Mouse (Mus musculus) 416B (cell line): ENCODE measurements around the gene Grxcr1.
A peak's percentile ranks its signal among the peaks of the same experiment; 100 is the strongest.

Source experiments
- DNase-seq: peaks from one replicate; pipeline ENCODE4 v3.0.0; 2011; ENCODE audit warnings: low read depth

The Grxcr1 gene

DNA sequence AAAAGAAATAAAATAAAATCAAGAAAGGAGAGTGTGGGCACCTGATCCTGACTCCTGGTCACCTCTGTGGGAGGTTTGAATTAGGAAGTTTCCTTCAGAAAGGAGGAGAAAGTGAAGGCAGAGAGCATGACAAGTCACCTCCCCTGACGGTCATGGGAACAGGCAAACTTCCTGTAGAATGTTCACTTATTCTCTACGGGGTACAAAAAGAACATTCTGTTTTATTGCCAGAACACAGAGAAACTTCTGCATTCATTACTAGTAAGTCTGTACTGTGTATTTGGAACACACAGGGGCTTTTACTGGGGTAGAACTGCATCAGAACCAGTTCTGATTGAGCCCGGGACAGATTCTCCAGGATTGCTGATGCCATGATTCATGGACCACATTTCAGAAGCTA, 55.5 kb downstream of the Grxcr1 start:
- DNase-seq: no peak

DNA sequence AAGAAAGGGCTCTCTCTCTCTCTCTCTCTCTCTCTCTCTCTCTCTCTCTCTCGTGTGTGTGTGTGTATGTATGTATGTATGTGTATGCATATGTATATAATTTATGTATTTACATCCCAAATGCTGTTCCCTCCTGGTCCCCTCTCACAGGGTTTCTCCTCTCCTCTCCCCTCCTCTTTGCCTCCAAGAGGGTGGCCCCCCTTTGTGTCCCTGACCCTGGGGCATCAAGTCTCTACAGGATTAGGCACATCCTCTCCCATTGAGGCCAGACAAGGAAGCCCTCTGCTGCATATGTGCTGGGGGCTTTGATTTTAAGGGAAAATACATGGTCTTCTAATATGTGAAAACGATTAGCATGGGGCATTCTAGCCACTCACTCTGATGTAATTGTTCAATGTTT, 61.5 kb downstream of the Grxcr1 start:
- no peak for DNase-seq

DNA sequence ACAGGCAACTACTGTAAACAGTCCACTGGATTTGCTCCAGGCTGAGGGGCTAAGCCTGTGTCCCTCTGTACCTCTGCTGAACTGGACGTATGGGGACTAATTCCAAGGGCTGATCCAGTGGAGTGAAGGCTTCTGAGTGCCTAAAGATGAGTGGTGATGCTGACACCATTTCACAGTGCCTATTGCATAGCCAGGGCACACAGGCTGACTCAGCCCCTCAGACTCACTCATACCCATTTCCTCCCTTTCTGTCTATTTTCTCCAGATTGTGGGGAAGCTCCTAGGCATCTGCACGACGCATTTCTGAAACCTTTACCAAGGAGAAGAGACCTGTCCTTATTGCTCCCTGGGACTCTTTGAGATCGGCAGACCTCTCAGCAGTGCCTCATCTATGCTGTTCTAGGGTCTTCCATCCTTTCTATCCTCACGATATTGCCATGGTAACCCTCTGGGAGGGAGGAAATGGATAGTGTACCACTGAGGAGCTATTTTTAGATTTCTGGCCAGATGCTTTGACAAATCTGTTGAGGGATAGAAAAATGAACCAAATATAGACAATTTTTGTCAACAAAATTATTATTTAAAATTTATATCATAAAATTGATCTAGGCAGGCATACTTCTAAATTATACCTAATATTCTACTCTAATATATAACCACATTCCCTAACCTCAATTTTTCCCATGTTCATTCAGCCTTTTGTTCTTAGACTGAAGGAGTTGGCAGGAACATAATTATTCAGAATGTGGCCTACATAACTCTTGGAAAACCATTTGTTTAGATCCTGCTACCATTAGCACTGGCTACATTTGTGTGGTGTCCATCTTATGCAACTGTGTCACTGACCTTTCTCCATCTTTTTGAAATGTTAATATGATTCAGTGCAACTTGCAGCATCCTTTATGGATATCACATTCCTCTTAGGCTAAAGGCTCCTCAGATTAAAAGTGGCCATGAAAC, 66.3 kb downstream of the Grxcr1 start:
- no peak for DNase-seq

DNA sequence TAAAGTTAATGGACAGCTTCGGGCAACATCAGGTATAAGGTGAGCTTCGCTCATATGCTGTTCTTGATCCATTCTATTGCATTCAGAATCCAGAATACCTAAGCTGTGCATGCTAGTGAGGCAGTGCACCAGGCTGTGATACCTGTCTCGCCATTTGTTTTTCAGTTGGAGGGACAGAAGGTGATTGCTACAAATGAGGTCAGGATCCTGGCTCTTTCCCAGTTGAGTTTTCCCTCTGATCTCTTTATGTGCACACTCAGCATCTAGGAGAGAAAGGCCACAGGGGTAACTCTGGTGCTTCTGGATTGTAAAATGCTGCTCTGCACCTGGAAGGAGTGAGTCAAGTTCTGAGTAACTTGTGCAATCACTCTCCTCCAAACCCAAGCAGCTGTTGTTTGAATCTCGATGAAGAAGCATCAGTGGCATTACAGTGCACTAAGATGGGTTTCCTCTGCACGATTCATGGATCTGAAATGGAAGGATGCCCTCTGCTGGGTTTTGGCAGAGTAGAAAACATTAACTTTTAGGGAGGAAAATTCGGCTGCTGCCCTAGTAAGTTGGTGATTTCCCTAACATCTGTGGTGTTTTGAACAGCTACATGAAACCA, 80.9 kb downstream of the Grxcr1 start:
- peak; percentile 55 for DNase-seq

DNA sequence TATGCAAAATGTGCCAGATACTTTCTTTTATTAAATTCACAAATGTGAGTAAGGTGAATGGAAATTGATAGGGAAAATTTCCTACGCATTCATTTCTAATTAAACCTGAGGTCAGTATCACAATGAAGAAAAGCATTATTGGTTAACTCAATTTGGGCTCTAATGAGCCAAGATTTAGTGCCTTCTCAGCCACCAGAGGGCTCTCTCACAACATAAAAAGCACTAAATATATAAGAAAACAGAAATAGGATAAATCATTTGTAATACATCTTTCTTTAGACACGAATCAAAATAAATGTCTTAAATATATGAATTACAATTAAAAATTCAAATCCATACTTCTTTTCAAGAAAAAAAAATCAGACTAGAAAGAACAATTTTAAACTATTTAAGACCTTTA, 89.2 kb downstream of the Grxcr1 start:
- DNase-seq: peak; percentile 30

DNA sequence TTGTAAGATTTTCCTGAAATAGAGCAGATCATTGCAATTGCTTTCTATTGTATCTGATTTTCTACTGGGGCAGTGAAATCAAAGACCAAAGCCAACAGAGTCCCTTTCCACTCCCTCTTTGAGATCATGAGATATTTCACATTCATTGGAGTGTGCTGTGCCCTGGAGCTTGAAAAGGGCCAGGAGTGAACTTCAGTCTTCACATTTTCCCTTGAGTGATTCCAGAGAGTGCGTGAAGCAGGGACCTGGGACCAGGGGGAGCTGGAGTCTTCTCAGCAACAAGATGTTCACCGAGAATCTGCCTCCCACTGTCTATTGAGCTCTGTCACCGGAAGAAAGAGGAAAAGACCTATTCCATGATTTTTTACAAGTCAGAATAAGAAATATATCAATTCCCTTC, 91.2 kb downstream of the Grxcr1 start:
- no peak for DNase-seq

DNA sequence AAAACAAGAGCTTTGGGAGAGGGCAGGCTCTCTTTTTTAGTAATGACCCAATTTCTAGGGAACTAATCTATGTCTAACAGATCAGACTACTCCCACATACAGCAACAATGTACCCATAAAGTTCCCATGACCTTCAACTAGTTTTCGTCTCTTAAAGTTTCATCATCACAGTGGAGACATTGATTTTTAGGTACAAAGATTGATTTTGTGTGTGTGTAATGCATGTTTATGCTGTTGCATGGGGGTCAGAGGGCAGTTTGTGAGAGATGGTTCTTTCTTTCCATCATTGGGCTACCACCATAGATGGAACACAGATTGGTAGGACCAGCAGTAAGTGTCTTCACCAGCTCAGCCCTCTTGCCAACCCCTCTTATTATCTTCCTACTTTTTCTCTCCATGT, 93.8 kb downstream of the Grxcr1 start:
- no peak for DNase-seq

DNA sequence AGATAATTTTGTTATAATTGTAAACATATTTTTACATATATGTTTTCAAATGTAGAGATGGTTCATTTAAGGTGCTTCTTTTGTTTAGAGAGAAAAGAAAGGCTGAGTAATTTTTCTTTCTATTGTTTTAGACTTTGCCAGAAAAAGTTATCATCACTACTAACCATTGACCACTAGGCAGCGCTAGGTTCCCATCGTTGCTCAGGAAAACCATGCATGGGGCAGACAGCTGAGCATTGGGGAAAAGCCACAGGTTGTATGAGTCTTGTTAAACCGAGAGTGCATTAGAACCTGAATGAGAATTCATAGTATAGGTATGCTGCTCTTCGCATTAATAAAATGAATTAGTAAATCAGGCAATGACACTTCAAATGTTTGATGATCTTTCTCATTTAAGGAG, 96.8 kb downstream of the Grxcr1 start:
- peak; percentile 53 for DNase-seq

DNA sequence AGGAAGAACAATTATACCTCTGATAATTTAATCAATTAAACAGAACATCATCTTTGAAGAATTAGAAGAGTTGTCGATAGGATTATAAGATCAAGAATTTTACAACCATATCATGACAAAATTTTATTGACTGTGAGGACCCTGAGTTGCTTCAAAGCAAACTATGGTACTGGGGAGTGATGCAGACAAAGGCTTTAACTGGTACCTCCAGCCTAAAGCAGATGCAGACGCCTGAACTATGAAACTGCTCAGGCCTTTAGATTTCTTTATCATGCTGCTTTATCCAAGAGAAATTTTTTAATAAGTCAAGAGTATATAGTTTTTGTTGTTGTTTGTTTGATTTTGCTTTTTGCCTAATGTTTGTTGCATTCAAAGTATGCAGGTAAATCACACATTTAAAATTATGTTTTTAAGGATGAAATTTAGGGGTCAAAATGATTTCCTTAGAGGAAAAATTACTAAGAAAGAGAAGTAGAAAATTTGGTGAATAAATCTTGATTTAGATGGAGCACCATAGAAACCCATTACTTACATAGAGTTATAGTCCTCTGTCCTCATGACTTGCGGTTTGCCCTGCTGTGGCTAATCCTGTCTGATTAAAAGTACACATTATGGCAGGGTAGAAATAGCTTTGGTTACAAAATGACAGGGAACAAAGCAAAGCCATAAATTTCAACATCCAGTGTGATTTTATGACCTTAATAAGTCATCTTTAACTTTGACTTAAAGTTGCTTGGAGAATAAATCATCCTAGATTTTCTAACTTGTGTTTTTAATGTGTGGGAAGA, 97.4 kb downstream of the Grxcr1 start:
- no peak for DNase-seq

DNA sequence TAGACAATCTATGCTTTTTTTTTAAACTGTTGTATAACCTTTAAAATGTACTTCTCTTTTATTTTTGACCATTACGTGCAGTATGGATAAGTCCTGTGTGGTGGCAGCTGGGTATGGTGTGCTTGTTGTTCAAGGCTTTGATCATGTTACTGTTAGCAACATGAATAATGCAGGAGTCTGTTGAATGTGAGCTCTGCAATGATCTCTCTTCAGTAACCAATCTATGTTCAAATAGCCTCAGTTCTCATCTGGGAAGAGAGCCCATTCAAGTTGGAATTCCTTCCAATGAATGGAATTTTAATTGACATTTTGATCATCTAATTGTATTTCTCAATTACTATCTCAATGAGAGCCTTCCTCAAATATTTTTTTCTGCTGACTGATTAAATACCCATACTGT, 115.2 kb downstream of the Grxcr1 start:
- no peak for DNase-seq

DNA sequence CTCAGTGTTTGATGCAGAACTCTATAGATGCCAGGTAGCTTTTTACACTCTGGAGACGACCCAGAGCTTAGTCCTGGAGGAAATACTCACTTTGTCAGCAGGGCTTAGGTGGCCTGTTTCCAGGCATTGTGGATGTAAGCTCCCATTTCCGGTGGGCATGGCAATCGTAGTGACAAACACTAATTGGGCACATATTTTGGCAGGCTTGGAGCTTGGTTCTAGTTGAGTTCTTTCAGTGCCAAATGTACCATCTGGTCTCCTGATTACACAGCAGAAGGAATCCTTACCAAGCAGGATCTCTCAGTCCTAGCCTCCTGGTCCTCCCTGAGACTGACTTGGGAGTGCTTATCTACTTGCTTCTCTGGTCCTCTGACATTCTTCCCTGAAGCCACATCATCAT, 118.3 kb downstream of the Grxcr1 start:
- no peak for DNase-seq

DNA sequence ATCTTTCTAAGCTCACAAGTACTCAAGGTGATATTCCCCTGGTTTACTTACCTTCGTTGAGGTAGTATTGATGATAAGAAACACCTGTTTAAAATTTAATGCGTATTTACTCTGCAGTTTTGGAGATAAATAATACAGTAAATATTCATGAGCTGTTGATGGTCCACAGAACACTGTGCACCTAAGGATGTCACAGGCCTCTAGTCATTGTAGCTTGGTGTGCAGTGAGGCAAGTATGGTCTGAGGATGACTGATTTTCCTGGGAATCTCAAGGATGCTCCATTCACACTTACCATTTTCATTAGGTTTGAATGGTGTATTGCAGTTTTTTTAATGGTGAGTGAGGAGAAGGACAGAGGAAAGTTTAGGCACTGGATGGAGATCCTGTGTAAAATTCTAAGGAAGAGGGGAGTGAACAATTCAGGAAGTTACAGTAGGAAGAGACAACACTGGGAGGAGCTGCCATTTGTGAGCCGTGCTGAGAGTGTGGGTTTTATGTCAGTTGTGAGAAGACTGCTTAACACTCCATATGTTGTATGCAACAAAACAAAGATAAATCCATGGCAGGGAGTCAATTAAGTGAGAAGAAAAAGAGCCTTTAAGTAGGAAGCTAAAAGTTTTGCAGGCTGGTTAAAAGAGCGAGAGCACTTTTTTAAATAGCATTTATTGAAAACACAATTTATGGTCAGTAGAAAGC, 118.9 kb downstream of the Grxcr1 start:
- DNase-seq: no peak

DNA sequence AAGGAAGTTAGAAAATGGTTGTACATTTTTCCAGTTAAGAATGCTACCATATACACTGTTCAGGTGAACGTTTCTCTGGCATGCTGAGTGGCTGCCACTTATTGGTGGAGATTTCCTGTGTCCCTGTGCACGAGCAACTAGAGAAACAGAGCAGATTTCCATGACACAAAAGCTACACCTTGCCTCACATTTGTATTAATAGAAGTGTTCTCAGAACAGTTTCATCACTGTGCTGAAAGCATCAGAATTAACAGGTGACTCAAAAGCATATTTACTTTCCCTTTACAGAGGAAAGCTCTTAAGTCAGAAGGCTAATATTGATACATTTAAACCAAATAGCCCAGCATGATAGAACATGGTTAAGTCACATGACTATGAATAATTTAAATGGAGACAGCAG, 130.9 kb downstream of the Grxcr1 start:
- no peak for DNase-seq

DNA sequence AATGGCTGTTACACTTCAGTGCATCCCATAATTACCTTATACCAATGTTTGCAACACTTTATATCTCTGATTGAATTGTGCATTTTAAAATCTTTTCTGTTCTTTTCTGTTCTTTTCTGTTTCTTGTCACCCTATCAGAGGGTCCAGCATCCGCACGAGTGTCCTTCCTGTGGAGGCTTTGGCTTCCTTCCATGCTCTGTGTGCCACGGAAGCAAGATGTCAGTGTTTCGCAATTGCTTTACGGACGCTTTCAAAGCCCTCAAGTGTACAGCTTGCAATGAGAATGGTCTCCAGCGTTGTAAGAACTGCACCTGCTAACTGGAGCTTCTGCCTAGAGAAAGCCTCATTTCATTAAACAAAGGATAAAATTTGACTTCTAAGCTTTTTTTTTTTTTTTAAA, 134.3 kb downstream of the Grxcr1 start:
- peak; percentile 88 for DNase-seq
